Mouse (Mus musculus): ENCODE measurements at regions not wholly inside any gene's neighbourhood (a gene's known extent, or its start where the extent isn't known, plus 50 kb on each side); places are given as distances from the start of the nearest gene placed in this dataset.
"Not testable (repeated sequence)": the region's sequence is repeated elsewhere in the genome, so short reads cannot be mapped to it uniquely, and the experiment has no call there.

DNA sequence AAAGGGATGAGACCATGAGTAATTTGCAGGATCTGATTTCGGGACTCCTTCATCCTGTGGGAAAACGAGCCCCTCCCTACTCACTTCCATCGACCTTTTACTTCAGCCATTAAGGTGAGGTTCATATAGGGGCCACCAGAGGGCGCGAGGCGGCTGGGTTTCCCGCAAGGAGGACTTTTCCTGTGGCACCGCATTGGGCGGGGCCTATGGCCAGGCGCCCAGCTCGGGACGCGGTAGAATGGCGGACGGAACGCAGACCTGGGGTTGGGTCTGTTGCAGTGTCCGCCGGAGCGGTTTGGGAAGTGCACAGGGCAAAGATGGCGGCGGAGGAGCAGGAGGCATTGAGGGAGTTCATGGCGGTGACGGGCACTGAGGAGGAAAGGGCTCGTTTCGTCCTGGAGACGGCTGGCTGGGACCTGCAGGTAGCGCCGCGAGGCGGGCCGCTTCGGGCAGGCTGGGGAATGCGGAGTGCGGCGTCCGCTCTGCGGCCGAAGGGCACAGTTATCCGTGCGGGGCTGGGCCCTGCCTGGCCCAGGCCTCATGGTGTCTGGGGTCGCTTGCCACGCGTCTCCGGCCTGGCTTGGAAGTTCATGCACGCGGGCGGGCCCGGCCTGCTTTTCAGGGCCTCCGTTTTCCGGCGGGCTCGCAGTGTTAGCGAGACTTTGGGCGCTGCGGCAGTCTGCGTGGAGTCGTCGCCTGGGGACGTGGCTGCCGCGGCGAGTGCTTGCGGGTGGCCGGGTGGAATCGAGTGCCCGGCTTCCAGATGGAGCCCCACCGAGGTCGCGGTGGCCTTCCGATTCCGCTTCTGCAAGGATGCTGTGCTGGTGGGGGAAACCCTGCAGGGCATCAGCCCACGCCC lies 219.1 kb downstream of the Gm31371 start:
- TF ChIP-seq CTCF (IDR thresholded peaks at IDR 0.05; ENCODE audit: control insufficient read depth, insufficient read depth, insufficient replicate concordance, low read depth, low read length) (peak; percentile 36; the same call in 1 of the 2 replicates), POLR2A (IDR thresholded peaks at IDR 0.05; ENCODE audit: control insufficient read depth, low read depth, low read length) (peak; percentile 57)
- not testable (repeated sequence) for H3K27me3 ChIP-seq (ENCODE audit: control insufficient read depth, insufficient read depth, low read length); H3K36me3 ChIP-seq (ENCODE audit: control insufficient read depth, insufficient read depth, low read length); H3K4me1 ChIP-seq (ENCODE audit: control insufficient read depth, insufficient read depth, low read length)
- Histone ChIP-seq H3K4me3 (ENCODE audit: control insufficient read depth, low read depth, low read length) (peak overlapping the region; percentile 82), H3K27ac (ENCODE audit: control insufficient read depth, insufficient read depth, low read depth, low read length) (peak overlapping the region; percentile 80)

- H3K4me3 ChIP-seq (ENCODE audit: control insufficient read depth, low read depth, low read length); H3K27me3 ChIP-seq (ENCODE audit: control insufficient read depth, insufficient read depth, low read length); H3K36me3 ChIP-seq (ENCODE audit: control insufficient read depth, insufficient read depth, low read length); H3K27ac ChIP-seq (ENCODE audit: control insufficient read depth, insufficient read depth, low read depth, low read length); H3K4me1 ChIP-seq (ENCODE audit: control insufficient read depth, insufficient read depth, low read length): not testable (repeated sequence)
These were observed 220.4 kb downstream of the Gm31371 start for GRCm38 (mm10) chr8:20123545-20123944.

- H3K4me1 ChIP-seq (ENCODE audit: control insufficient read depth, insufficient read depth, low read length); H3K27ac ChIP-seq (ENCODE audit: control insufficient read depth, insufficient read depth, low read depth, low read length); H3K36me3 ChIP-seq (ENCODE audit: control insufficient read depth, insufficient read depth, low read length); H3K4me3 ChIP-seq (ENCODE audit: control insufficient read depth, low read depth, low read length); H3K27me3 ChIP-seq (ENCODE audit: control insufficient read depth, insufficient read depth, low read length): not testable (repeated sequence)
These were observed 227.4 kb downstream of the Gm15319 start for GRCm38 (mm10) chr8:20135626-20136025.

DNA sequence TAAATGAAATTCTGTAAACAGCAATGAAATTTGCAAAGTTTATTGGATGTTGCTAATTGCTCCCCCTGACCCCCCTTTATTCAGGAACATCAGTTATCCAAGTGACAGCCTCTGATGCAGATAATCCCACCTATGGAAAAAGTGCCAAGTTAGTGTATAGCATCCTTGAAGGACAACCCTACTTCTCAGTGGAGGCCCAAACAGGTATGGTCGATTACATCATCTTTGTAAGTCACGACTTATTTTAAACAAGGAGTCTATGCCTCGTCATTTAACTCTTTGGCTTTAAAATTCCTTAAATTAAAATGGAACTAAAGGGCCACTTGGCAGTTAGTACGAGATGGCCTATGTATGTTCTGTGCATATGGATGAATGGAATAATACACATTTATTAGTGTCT lies 217.6 kb downstream of the Gm15319 start:
- H3K27ac ChIP-seq (ENCODE audit: control insufficient read depth, insufficient read depth, low read depth, low read length); H3K4me1 ChIP-seq (ENCODE audit: control insufficient read depth, insufficient read depth, low read length); H3K4me3 ChIP-seq (ENCODE audit: control insufficient read depth, low read depth, low read length): not testable (repeated sequence)

DNA sequence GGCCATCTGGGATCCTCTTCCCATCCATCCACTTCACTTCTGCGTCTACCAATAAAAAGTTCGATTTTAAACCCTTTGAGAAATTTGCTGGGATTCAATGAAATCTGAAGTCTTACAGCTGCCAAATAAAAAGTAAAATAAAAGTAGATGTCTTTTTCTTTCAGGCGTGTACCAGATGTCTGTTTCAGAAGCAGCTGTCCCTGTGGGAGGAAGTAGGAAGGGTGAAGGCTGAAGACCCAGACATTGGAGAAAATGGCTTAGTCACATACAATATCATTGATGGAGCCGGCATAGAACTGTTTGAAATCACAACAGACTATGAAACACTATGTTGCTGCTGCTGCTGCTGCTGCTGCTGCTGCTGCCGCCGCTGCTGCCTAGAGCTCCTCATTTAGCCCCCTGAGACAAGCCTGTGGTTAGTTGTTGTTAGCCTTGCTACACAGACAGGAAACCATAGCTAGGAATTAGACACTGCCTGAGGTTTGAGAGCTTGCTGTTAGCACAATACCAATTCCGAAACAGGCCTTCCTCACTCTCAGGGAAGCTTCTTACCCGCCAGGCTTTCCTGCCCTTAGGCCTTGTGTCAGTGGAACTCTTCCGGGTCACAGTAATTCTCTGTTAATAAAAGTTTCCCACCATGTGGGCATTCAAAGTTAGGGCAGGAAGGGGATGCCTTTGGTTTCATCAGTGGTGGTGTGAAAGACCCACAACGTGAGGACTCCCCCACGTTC lies 211.5 kb downstream of the Gm15319 start:
- H3K27me3 ChIP-seq (ENCODE audit: control insufficient read depth, insufficient read depth, low read length); H3K36me3 ChIP-seq (ENCODE audit: control insufficient read depth, insufficient read depth, low read length); H3K4me3 ChIP-seq (ENCODE audit: control insufficient read depth, low read depth, low read length); H3K4me1 ChIP-seq (ENCODE audit: control insufficient read depth, insufficient read depth, low read length); H3K27ac ChIP-seq (ENCODE audit: control insufficient read depth, insufficient read depth, low read depth, low read length): not testable (repeated sequence)

More for the DNA sequence above, 217.6 kb downstream of the Gm15319 start:
- H3K27me3 ChIP-seq (ENCODE audit: control insufficient read depth, insufficient read depth, low read length); H3K36me3 ChIP-seq (ENCODE audit: control insufficient read depth, insufficient read depth, low read length): not testable (repeated sequence)

- not testable (repeated sequence) for H3K27ac ChIP-seq (ENCODE audit: control insufficient read depth, insufficient read depth, low read depth, low read length); H3K4me3 ChIP-seq (ENCODE audit: control insufficient read depth, low read depth, low read length); H3K4me1 ChIP-seq (ENCODE audit: control insufficient read depth, insufficient read depth, low read length); H3K36me3 ChIP-seq (ENCODE audit: control insufficient read depth, insufficient read depth, low read length); H3K27me3 ChIP-seq (ENCODE audit: control insufficient read depth, insufficient read depth, low read length)
These were observed 208.9 kb downstream of the Gm15319 start for GRCm38 (mm10) chr8:20154091-20154490.
